Mouse (Mus musculus) limb, embryonic 14.5 days (tissue): Measurements from ENCODE around the gene Zp2. TPM values are rescaled to one million over a fixed set of nuclear protein-coding genes. Genes with fewer than 3 reads are reported as not detected.

Source experiments
- ATAC-seq: fragments of 200-750 bp; cut with Nextera tagmentation; 2 replicates; pipeline ENCODE4 v1.8.0; 2017; ENCODE audit warnings: low read depth, moderate number of reproducible peaks, moderate TSS enrichment; ENCODE audit not compliant: low FRiP score
- DNase-seq: peaks from one replicate; pipeline ENCODE4 v3.0.0-alpha.2; 2015; ENCODE audit warnings: low spot score
- H3K27ac ChIP-seq: fragments of 300-500 bp; sonication (generic); replicated peaks from 2 replicates; pipeline ENCODE4 v1.5.1; 2014; ENCODE audit warnings: low read depth, mild to moderate bottlenecking, low read length, moderate library complexity, mixed read lengths
- H3K27me3 ChIP-seq: fragments of 300-500 bp; sonication (generic); 2 replicates; pipeline ENCODE4 v1.6.1; 2014; ENCODE audit warnings: low read length, mixed read lengths; ENCODE audit not compliant: control insufficient read depth, insufficient read depth
- H3K36me3 ChIP-seq: fragments of 300-500 bp; sonication (generic); 2 replicates; pipeline ENCODE4 v1.6.1; 2014; ENCODE audit warnings: mild to moderate bottlenecking, low read length, moderate library complexity, mixed read lengths; ENCODE audit not compliant: control insufficient read depth, insufficient read depth
- H3K4me1 ChIP-seq: fragments of 300-500 bp; sonication (generic); 2 replicates; pipeline ENCODE4 v1.6.1; 2014; ENCODE audit warnings: antibody characterized with exemption, low read length, mixed read lengths; ENCODE audit not compliant: control insufficient read depth, insufficient read depth
- H3K4me2 ChIP-seq: fragments of 300-500 bp; sonication (generic); replicated peaks from 2 replicates; pipeline ENCODE4 v1.6.1; 2014; ENCODE audit warnings: low read depth, mild to moderate bottlenecking, low read length, moderate library complexity; ENCODE audit not compliant: severe bottlenecking
- H3K4me3 ChIP-seq: fragments of 300-500 bp; sonication (generic); replicated peaks from 2 replicates; pipeline ENCODE4 v1.5.1; 2014; ENCODE audit warnings: low read length
- H3K9ac ChIP-seq: fragments of 300-500 bp; sonication (generic); 2 replicates; pipeline ENCODE4 v1.6.1; 2014; ENCODE audit warnings: mild to moderate bottlenecking, low read depth, low read length, moderate library complexity; ENCODE audit not compliant: severe bottlenecking
- H3K9me3 ChIP-seq: fragments of 300-500 bp; sonication (generic); 2 replicates; pipeline ENCODE4 v1.6.1; 2016; ENCODE audit warnings: low read length; ENCODE audit not compliant: control insufficient read depth
- POLR2A ChIP-seq: fragments of 200-500 bp; IDR thresholded peaks from 2 replicates; pipeline ENCODE4 v1.8.0; 2012; ENCODE audit warnings: inconsistent platforms, mild to moderate bottlenecking, moderate library complexity, borderline replicate concordance; ENCODE audit not compliant: insufficient read depth, insufficient read length; ENCODE audit errors: extremely low read depth
- WGBS: fragments of 180-500 bp; shearing (Covaris S2); extraction: QIAGEN DNeasy Blood & Tissue Kit; methylation state at CpG from one replicate; pipeline ENCODE4 v1.1.7; 2014; 5-methylcytosine and 5-hydroxymethylcytosine counted together
- polyA plus RNA-seq, 2 experiments: library from polyadenylated mRNA; depleted of rRNA in 1 of 2; stranded (reverse) in 1 of 2; unstranded in 1 of 2; fragments of >200 nt; fragmentation: Nextera tagmentation in 1 of 2; extraction: Ambion mirVana in 1 of 2; gene quantifications; 2 replicates each; pipeline versions ENCODE4 v1.2.1 to v1.2.3; 2012 to 2014

Gene Zp2
- polyA plus RNA-seq, 2 experiments: 0.66 to 1.0 TPM

- H3K4me1 ChIP-seq: peaks cover 19% of the 10 kb centered on the region
- no peak for TF ChIP-seq POLR2A
- H3K4me3 ChIP-seq: no peak overlapping the region
- H3K36me3 ChIP-seq: no peaks in the 10 kb centered on the region
- no peaks in the 10 kb centered on the region for H3K27me3 ChIP-seq
- H3K9me3 ChIP-seq: no peaks in the 10 kb centered on the region
- no peak for DNase-seq
- no peak overlapping the region for H3K4me2 ChIP-seq
- no peak overlapping the region for H3K9ac ChIP-seq
- WGBS: 70% methylated on average over 4 of the region's 4 CpGs
- ATAC-seq: no peak
- H3K27ac ChIP-seq: no peak overlapping the region
Measured at GRCm38 (mm10) chr7:120128951-120129350, 16.1 kb downstream of the Zp2 start.

DNA sequence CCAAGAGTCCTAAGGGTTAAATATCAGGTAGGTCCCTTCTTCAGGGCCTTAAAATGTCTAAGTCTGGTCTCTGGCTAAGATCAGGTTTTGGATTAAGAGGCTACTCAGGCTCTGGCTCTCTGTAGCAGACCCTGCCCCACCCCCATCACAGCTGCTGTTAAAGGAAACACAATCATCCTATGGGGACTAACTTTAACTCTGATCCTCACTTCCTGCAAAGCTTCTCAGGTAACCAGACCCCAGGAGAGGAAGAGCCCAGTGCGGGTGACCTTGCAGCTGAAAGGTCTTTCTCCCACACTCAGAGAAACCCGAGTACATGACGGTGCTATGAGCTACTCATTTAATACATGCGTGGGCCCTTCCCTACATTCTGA lies 17.4 kb downstream of the Zp2 start:
- Histone ChIP-seq H3K4me1 (peaks cover 19% of the 10 kb centered on the region), H3K36me3 (no peaks in the 10 kb centered on the region), H3K4me3 (no peak overlapping the region), H3K9ac (no peak overlapping the region), H3K4me2 (no peak overlapping the region), H3K9me3 (no peaks in the 10 kb centered on the region), H3K27ac (no peak overlapping the region), H3K27me3 (no peaks in the 10 kb centered on the region)
- 25% methylated on average over 4 of the region's 4 CpGs for WGBS
- no peak for TF ChIP-seq POLR2A
- ATAC-seq (peak; percentile 83), DNase-seq (peak; percentile 59)

- 10% methylated on average over 5 of the region's 5 CpGs for WGBS
- TF ChIP-seq POLR2A: no peak
- H3K4me1 ChIP-seq: peaks cover 19% of the 10 kb centered on the region
- 0 out of 2 replicates have a peak overlapping the region, but pooled peaks have one; percentile 6 for H3K4me2 ChIP-seq
- no peak overlapping the region for H3K4me3 ChIP-seq
- H3K9me3 ChIP-seq: no peaks in the 10 kb centered on the region
- DNase-seq: peak; percentile 66
- no peak overlapping the region for H3K9ac ChIP-seq
- ATAC-seq: peak; percentile 66
- no peaks in the 10 kb centered on the region for H3K27me3 ChIP-seq
- 0 out of 2 replicates have a peak overlapping the region, but pooled peaks have one; percentile 15 for H3K27ac ChIP-seq
- H3K36me3 ChIP-seq: no peaks in the 10 kb centered on the region
Measured at GRCm38 (mm10) chr7:120126976-120127685, 18.0 kb downstream of the Zp2 start.

GRCm38 (mm10) chr7:120124844-120125243 lies 20.2 kb downstream of the Zp2 start:
- H3K27me3 ChIP-seq: no peaks in the 10 kb centered on the region
- DNase-seq (peak; percentile 79), ATAC-seq (peak; percentile 62)
- no peak overlapping the region for H3K4me2 ChIP-seq
- H3K9ac ChIP-seq: no peak overlapping the region
- TF ChIP-seq POLR2A: no peak
- H3K36me3 ChIP-seq: peaks cover 8% of the 10 kb centered on the region; the same call in 1 of the 2 replicates
- H3K27ac ChIP-seq: 0 out of 2 replicates have a peak overlapping the region, but pooled peaks have one; percentile 7
- 0% methylated on average over 3 of the region's 3 CpGs for WGBS
- H3K4me1 ChIP-seq: peaks cover 19% of the 10 kb centered on the region
- H3K4me3 ChIP-seq: no peak overlapping the region
- no peaks in the 10 kb centered on the region for H3K9me3 ChIP-seq

- WGBS: 90% methylated on average over 4 of the region's 4 CpGs
Measured at GRCm38 (mm10) chr7:120123776-120124175, 21.3 kb downstream of the Zp2 start.

More at GRCm38 (mm10) chr7:120123776-120124175, 21.3 kb downstream of the Zp2 start:
- Histone ChIP-seq H3K27me3 (no peaks in the 10 kb centered on the region), H3K9me3 (no peaks in the 10 kb centered on the region), H3K9ac (no peak overlapping the region), H3K27ac (no peak overlapping the region), H3K36me3 (peaks cover 10% of the 10 kb centered on the region; the same call in 1 of the 2 replicates), H3K4me3 (no peak overlapping the region), H3K4me2 (no peak overlapping the region), H3K4me1 (peaks cover 19% of the 10 kb centered on the region)
- TF ChIP-seq POLR2A: no peak
- DNase-seq: no peak
- ATAC-seq: no peak
